Mouse (Mus musculus) stomach, embryonic 15.5 days (tissue): ENCODE results near the gene Dynlt1c. TPM values are rescaled to one million over a fixed set of nuclear protein-coding genes. Genes with fewer than 3 reads are reported as not detected.
"Not testable (repeated sequence)": the region's sequence is repeated elsewhere in the genome, so short reads cannot be mapped to it uniquely, and the experiment has no call there.

Experiments
- ATAC-seq: fragments of 200-750 bp; cut with Nextera tagmentation; 2 replicates; pipeline ENCODE4 v1.8.0; 2017; ENCODE audit warnings: low read depth, moderate number of reproducible peaks, moderate TSS enrichment; ENCODE audit not compliant: insufficient read depth, low FRiP score
- H3K27ac ChIP-seq: fragments of 300-500 bp; sonication (generic); 2 replicates; pipeline ENCODE4 v1.5.1; 2015; ENCODE audit warnings: mild to moderate bottlenecking, inconsistent platforms
- H3K27me3 ChIP-seq: fragments of 300-500 bp; sonication (generic); replicated peaks from 2 replicates; pipeline ENCODE4 v1.6.1; 2015; ENCODE audit warnings: inconsistent platforms
- H3K36me3 ChIP-seq: fragments of 300-500 bp; sonication (generic); 2 replicates; pipeline ENCODE4 v1.6.1; 2015; ENCODE audit warnings: inconsistent platforms
- H3K4me1 ChIP-seq: fragments of 300-500 bp; sonication (generic); 2 replicates; pipeline ENCODE4 v1.6.1; 2015; ENCODE audit warnings: inconsistent platforms
- H3K4me2 ChIP-seq: fragments of 300-500 bp; sonication (generic); 2 replicates; pipeline ENCODE4 v1.6.1; 2015; ENCODE audit warnings: mild to moderate bottlenecking, inconsistent platforms
- H3K4me3 ChIP-seq: fragments of 300-500 bp; sonication (generic); replicated peaks from 2 replicates; pipeline ENCODE4 v1.5.1; 2015; ENCODE audit warnings: inconsistent platforms
- H3K9ac ChIP-seq: fragments of 300-500 bp; sonication (generic); 2 replicates; pipeline ENCODE4 v1.6.1; 2015; ENCODE audit warnings: inconsistent platforms
- H3K9me3 ChIP-seq: fragments of 300-500 bp; sonication (generic); 2 replicates; pipeline ENCODE4 v1.6.1; 2016; ENCODE audit warnings: inconsistent platforms
- WGBS: fragments of 180-500 bp; shearing (Covaris S2); methylation state at CpG from one replicate; pipeline ENCODE4 v1.1.7; 2015; 5-methylcytosine and 5-hydroxymethylcytosine counted together
- polyA plus RNA-seq: library from polyadenylated mRNA; unstranded; fragments of >200 nt; fragmentation: Nextera tagmentation; extraction: Ambion mirVana; gene quantifications from 2 replicates; pipeline ENCODE4 v1.2.1, GENCODE M21; 2015

Gene Dynlt1c
- polyA plus RNA-seq, 1 experiment from 2014 or later: 42.7 TPM

DNA sequence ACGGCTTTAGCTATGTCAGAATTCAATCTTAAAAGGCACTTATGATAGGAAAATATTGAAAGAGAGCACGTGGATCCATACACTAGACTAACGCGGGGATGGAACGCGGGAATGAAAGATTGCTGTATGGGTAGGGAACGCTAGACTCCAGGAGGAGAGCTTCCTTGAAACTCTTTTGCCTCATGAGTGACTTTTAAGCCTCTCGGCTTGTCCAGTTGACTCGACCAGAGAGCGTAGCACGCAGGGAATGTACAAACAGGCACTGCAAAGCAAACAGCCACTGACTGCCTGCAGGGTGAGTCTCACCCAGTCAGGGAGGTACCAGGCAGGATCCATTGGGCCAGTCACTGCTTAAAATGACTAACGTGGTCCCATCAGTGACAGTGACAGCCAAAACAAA is 20.5 kb downstream of the Dynlt1c start:
- H3K27ac ChIP-seq, ATAC-seq, H3K36me3 ChIP-seq, H3K27me3 ChIP-seq, H3K9me3 ChIP-seq, H3K4me2 ChIP-seq, H3K9ac ChIP-seq, H3K4me1 ChIP-seq, H3K4me3 ChIP-seq: not testable (repeated sequence)
- 80% methylated on average over 11 of the region's 12 CpGs for WGBS

DNA sequence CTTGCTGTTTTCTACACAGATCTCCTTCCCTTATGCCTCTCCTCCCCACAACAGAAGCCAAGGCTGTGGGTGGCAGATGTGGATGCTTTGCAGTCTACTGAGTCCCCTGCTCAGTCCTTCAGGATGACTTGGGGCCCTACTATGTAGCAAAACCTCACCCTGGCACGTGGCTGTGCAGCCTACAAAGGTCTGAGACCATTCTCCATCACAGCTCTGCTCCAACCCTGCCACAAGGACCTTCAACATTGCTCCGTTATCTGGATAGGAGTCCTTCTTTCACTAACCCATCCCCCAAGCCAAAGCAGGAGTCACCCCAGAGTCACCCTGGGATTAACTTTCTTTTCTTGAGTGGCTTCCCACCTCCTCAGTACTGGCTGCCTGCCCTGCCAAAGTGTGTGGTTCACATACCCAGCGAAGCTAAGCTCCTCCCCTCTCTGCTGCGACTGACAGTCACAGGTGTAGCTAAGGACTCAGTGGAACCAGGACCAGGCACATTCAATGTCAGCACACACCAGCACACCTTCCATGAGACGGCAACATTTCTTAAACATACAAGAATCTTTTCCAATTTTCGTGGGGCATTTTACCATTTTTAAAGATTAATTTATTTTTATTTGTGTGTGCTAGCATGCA is 23.6 kb downstream of the Dynlt1c start:
- not testable (repeated sequence) for H3K27ac ChIP-seq, H3K9ac ChIP-seq, H3K4me2 ChIP-seq, ATAC-seq, H3K9me3 ChIP-seq, H3K4me1 ChIP-seq, H3K36me3 ChIP-seq, H3K4me3 ChIP-seq, H3K27me3 ChIP-seq
- WGBS: 46% methylated on average over 1 of the region's 6 CpGs

DNA sequence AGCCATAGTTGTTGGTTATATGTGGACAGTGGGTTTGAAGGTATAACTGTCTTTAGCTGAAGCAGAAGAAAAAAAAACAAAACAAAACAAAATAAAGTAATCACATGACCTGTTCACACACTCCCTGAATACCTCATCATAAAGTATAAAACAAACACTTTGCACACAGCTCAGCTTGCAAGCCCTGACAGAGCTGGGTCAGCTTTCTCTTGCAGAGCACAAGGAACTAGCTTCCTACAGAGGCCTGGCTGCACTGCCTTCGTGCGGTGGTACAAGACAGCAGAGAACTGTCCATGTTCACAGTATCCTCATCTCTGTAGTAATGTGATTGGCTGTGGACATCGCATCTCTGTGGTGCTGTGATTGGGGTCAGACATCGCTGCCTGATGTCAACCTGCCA is 28.9 kb downstream of the Dynlt1c start:
- H3K36me3 ChIP-seq, ATAC-seq, H3K9ac ChIP-seq, H3K27ac ChIP-seq, H3K4me3 ChIP-seq, H3K4me2 ChIP-seq, H3K9me3 ChIP-seq, H3K4me1 ChIP-seq, H3K27me3 ChIP-seq: not testable (repeated sequence)
- WGBS: 79% methylated on average over 4 of the region's 4 CpGs

DNA sequence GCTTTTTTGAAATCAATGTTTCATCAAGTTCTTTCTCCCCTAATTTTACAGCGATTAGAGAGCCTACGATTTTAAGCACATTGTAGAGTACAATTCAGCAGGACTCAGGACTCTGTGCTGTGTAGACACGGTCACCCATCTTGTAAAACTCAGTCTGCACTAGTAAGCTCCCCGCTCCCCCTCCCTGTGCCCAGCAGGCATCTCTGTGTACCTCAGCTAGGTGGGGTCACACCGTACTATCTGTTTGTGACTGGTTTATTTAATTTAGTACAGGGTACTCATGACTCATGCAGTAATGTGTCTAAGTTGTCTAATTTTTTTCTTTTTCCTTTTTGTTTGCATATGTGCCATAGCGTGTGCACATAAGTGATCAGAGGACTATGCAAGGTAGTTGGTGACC is 31.4 kb downstream of the Dynlt1c start:
- not testable (repeated sequence) for H3K27me3 ChIP-seq, H3K4me2 ChIP-seq, H3K9ac ChIP-seq, H3K4me3 ChIP-seq, H3K9me3 ChIP-seq, ATAC-seq, H3K4me1 ChIP-seq, H3K36me3 ChIP-seq, H3K27ac ChIP-seq
- 82% methylated on average over 6 of the region's 6 CpGs for WGBS

DNA sequence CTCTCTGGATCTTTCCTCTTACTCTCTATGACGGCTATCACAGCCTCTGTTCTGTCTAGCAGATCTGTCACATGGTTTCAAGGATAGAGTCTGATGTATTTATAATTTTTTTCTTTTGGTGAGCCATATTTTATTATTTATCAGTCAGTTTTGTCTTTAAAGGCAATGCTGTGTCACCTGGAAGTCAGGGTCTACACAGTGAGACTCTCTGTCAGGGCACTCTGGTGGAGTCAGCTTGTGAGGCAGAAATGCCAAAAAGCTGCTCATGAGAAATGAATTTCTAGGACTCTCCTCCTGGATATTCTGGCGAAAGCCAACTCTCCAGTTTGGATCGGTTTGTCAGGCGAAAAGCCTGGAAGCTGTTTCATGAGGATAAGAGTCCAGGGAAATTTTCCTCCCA is 34.3 kb downstream of the Dynlt1c start:
- not testable (repeated sequence) for H3K4me2 ChIP-seq, ATAC-seq, H3K27ac ChIP-seq, H3K9me3 ChIP-seq, H3K9ac ChIP-seq, H3K4me1 ChIP-seq, H3K27me3 ChIP-seq, H3K4me3 ChIP-seq, H3K36me3 ChIP-seq
- 83% methylated on average over 1 of the region's 4 CpGs for WGBS

DNA sequence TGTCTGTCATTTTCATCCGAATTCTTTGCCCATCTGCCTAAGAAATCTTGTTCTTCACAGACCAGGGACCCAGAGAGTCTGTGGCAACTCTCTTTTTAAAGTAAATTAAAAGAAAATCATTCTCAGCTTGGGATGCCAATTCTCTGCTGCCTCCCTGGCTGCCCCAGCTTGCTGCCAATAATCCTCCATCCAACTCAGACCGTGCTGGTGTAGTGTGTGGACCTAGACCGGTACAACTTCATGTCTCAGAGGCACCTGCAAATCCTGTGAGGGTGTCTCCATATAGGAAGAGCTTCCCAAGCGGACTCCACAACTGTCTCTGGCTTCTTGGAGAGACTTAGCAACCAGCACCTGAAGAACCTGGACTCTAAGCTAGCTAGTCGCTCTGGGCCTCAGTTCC is 35.4 kb downstream of the Dynlt1c start:
- Histone ChIP-seq H3K36me3 (no peaks in the 10 kb centered on the region), H3K4me2 (no peak overlapping the region), H3K9me3 (no peaks in the 10 kb centered on the region), H3K4me1 (no peaks in the 10 kb centered on the region), H3K9ac (no peak overlapping the region), H3K4me3 (no peak overlapping the region), H3K27ac (no peak overlapping the region), H3K27me3 (no peaks in the 10 kb centered on the region)
- no peak for ATAC-seq
- 76% methylated on average over 5 of the region's 5 CpGs for WGBS

DNA sequence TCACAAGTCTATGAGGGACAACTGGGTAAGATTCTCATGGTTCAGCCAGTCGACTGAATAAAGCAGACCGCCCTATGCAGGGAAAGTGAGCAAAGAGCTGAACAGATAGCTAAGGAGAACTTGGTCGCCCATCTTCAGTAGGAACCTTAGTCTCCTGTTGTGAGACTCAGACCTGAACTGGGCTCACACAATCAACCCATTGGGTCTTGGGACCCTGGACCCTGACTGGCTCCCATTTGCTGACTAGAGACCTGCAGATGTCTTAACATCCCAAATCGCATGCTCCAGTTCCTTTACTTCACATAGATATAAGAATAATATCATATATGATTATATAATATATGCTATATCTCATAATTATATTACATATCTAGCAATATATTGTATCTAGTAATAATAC is 36.0 kb downstream of the Dynlt1c start:
- 94% methylated on average over 4 of the region's 4 CpGs for WGBS
- H3K27ac ChIP-seq, H3K27me3 ChIP-seq, H3K4me3 ChIP-seq, ATAC-seq, H3K9ac ChIP-seq, H3K9me3 ChIP-seq, H3K4me1 ChIP-seq, H3K36me3 ChIP-seq, H3K4me2 ChIP-seq: not testable (repeated sequence)

DNA sequence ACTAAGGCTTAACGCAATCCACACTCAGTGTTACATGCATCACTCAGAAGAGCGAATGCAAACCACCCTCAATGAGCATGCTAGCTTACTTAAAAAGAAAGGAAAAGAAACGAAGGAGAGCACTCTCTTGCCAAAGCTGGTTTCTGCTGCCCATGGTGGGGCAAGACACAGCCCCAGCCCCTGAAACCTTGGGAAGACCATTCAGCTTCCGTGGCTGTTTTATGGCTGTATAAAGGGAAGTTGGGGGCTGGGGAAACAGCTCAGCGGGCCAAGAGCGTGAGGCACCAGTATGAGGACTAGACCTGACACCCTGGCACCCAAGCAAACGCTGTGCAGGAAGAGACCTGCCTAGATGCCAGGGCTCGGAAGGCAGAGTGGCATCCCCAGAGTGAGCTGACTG is 37.0 kb downstream of the Dynlt1c start:
- not testable (repeated sequence) for H3K4me2 ChIP-seq, H3K27ac ChIP-seq, H3K36me3 ChIP-seq, H3K4me1 ChIP-seq, H3K9me3 ChIP-seq, H3K9ac ChIP-seq, ATAC-seq, H3K4me3 ChIP-seq, H3K27me3 ChIP-seq
- 88% methylated on average over 8 of the region's 8 CpGs for WGBS

DNA sequence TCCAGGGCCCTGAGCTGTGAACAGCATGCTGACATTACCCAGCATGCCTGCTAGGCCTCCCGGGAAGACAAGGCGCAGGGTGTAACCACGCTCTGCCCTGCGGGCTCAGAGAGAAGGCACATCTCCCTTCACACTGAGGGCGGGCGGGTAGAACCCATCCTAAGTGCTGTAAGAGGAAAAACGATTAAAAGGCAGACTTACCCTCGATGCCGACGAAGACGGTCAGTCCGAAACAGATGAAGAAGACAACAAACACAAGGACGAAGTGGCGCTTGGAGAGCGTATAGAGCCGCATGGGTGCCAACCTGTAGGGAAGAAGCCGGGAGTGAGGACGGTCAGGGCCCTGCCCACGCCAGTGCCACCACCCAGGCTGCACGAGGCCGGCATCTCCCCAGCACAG is 38.0 kb downstream of the Dynlt1c start:
- H3K4me2 ChIP-seq, H3K27ac ChIP-seq, H3K27me3 ChIP-seq, H3K4me1 ChIP-seq, H3K9me3 ChIP-seq, H3K9ac ChIP-seq, H3K36me3 ChIP-seq, H3K4me3 ChIP-seq, ATAC-seq: not testable (repeated sequence)
- WGBS: 95% methylated on average over 16 of the region's 21 CpGs

DNA sequence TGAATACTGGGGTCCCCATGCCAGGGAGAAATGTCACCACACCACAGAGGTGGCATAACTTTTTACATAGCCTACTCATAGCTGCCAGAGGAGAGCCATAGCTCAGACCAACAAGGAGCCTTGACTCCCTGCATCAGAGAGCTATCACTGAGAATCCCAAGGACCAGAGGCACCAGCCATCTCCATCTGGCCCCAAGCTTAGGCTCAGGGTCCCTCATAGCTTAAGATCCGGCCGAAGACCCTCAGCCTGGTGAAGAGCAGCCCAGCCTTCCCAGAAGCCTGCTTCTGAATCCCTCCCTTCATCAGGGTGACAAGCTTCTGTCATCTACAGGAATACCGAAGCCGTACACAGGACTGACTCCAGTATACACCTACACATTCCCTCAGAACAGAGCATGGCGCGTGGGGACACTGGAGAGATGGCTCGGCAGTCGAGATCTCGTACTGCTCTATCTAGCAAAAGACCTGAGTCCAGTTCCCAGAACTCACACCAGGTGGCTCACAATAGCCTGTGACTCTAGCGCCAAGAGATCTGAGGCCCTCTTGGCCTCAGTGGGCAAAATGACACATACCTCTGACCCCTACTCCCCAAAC is 38.7 kb downstream of the Dynlt1c start:
- ATAC-seq, H3K36me3 ChIP-seq, H3K4me2 ChIP-seq, H3K27ac ChIP-seq, H3K4me3 ChIP-seq, H3K4me1 ChIP-seq, H3K27me3 ChIP-seq, H3K9ac ChIP-seq, H3K9me3 ChIP-seq: not testable (repeated sequence)
- 91% methylated on average over 10 of the region's 10 CpGs for WGBS

DNA sequence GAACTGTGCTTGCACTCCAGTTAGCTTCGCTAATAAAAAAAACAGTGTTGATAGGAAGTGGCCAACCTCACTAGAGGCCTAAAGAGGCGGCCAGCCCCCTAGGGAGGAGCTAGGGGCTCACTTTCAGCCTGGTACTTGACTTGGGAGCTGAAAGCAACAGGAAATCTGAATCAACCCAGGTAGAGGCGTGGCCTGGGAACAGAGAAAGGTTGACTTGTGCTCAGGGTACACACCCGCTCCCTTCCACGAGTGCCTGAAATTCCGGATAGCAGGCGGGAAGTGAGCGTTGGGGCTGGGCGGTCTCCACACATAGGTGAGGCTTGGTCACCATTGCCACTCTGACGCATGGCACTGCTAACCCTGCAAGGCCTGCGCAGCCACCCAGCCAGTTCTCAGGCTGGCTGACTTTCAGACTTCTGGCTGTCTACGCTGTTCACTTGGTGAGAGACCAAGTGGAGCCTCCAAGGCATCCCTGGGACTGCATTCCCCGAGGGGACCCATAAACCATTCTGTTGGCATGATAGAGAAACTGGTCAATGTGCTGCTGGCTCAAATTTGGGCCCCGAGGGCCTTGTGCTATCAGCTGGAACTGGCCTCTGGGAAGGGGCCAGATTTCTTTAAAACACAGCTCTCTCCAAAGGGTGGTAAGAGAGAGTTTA is 39.4 kb downstream of the Dynlt1c start:
- H3K4me3 ChIP-seq, H3K9me3 ChIP-seq, H3K36me3 ChIP-seq, H3K27ac ChIP-seq, H3K27me3 ChIP-seq, H3K9ac ChIP-seq, H3K4me1 ChIP-seq, H3K4me2 ChIP-seq: not testable (repeated sequence)
- ATAC-seq: peak; percentile 76
- 60% methylated on average over 14 of the region's 14 CpGs for WGBS

DNA sequence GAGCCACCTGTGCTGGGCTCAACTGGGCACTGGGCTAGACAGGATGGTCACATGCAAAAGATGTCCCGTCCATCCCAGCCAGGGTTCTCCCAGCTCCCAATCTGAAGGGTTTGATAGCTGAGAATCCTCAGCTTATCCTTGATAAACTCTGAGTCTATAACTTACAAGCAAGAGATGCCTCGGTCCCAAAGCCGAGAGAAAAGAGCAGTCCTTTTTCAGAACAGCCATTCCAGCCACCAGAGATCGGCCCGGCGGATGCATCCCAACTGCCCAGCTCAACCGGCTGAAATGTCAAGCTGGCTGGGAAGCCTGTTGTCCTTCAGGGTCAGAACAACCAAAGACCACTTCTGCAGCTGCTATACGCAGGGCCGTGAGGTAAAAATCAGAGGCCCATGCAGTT is 42.7 kb downstream of the Dynlt1c start:
- not testable (repeated sequence) for H3K9ac ChIP-seq, H3K9me3 ChIP-seq, ATAC-seq, H3K27ac ChIP-seq, H3K4me2 ChIP-seq, H3K4me1 ChIP-seq, H3K27me3 ChIP-seq, H3K36me3 ChIP-seq, H3K4me3 ChIP-seq
- WGBS: 92% methylated on average over 9 of the region's 9 CpGs

DNA sequence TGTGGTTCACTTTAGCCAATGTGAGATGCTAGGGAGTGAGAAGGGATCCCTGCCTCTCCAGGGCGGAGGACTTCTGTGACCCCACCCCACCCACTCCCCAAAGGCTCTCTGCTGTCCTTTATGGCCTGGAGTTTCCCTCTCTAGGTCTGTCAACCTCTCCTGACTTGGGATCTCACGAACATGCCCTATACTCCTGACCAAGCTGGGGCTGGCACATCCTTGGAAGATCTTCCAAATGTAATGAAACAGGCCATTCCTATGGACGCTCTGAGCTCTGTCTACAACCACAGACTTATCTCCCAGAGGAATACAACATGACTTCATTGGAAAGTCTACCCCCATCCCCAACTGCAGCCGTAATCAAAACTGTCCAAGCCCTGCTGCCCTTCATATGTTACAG is 43.2 kb downstream of the Dynlt1c start:
- not testable (repeated sequence) for H3K27me3 ChIP-seq, H3K9me3 ChIP-seq, H3K27ac ChIP-seq, H3K4me3 ChIP-seq, ATAC-seq, H3K4me2 ChIP-seq, H3K4me1 ChIP-seq, H3K36me3 ChIP-seq, H3K9ac ChIP-seq
- 91% methylated on average over 4 of the region's 4 CpGs for WGBS
